Mouse (Mus musculus) CD4-positive, CD25-positive, alpha-beta regulatory T cell, adult 2 months (primary cell): ENCODE results near the gene Sh2d1b1.

ENCODE experiments used
- DNase-seq: peaks from one replicate; pipeline ENCODE4 v3.0.0-alpha.2; 2012; ENCODE audit warnings: low read depth, low spot score

Gene Sh2d1b1

GRCm38 (mm10) chr1:170324312-170324711, 47.2 kb downstream of the Sh2d1b1 start:
- no peak for DNase-seq

GRCm38 (mm10) chr1:170325277-170325676, 48.2 kb downstream of the Sh2d1b1 start:
- no peak for DNase-seq

- DNase-seq, result no peak
These were observed 54.8 kb downstream of the Sh2d1b1 start for GRCm38 (mm10) chr1:170331926-170332325.

GRCm38 (mm10) chr1:170332775-170333174, 55.7 kb downstream of the Sh2d1b1 start:
- DNase-seq, result no peak
